Mouse (Mus musculus): ENCODE measurements around the gene Noc3l. TPM values are rescaled to one million over a fixed set of nuclear protein-coding genes. Genes with fewer than 3 reads are reported as not detected.
A peak's percentile ranks its signal among the peaks of the same experiment; 100 is the strongest.

The Noc3l gene
- polyA plus RNA-seq, 1 experiment from 2014 or later = 10.0 TPM

DNA sequence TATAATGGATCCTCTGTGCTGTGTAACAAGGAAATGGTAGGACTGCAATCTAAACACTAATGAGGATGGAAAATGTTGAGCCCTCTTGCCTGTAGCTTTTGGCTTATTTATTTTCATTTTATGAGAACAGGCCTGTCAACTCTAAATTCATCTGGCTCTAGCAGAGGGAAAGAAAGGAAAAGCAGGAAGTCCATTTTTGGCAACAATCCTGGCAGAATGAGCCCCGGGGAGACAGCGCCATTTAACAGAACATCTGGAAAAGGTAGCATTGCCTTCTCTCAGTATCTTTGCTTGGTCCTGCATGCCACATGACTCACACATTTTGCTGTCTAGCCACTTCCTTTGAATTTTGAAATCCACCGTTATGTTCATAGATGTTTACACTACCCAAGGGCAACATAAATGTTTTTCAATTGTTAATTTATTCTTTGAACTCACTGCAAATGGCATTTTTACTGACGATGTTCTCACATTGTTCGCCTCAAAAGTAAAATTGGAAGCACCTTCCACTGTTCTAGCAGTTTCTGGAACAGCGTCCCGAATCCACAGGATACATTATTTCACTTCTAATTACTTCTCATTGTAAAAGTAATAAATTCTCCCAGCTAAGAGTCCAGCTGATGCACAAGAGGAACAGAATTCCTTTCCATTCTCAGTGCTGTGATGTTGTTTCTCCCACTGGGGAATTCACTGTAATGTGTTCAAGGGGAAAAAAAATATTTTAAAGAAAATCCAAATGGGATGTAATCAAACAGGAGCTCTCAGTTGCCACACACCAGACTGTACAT, 60.2 kb downstream of the Noc3l start:
- no peak overlapping the region for H3K4me2 ChIP-seq
- no peak for TF ChIP-seq CTCF (IDR thresholded peaks at IDR 0.05; ENCODE audit: low read depth)
- no peaks in the 10 kb centered on the region for H3K36me3 ChIP-seq (ENCODE audit: insufficient read depth)
- 58% methylated on average over 7 of the region's 7 CpGs for WGBS
- H3K9ac ChIP-seq = no peak overlapping the region
- no peak overlapping the region for H3K4me3 ChIP-seq (ENCODE audit: low read depth, low read length)
- H3K4me1 ChIP-seq (ENCODE audit: insufficient read depth) = peaks cover 4% of the 10 kb centered on the region; the same call in 1 of the 2 replicates
- peak; percentile 52 for DNase-seq
- ATAC-seq (ENCODE audit: insufficient read depth) = no peak
- 0 out of 2 replicates have a peak overlapping the region, but pooled peaks have one; percentile 30 for H3K27ac ChIP-seq (ENCODE audit: low read depth)
- H3K9me3 ChIP-seq (ENCODE audit: low read depth, low read length) = no peaks in the 10 kb centered on the region
- no peaks in the 10 kb centered on the region for H3K27me3 ChIP-seq (ENCODE audit: insufficient read depth, low read length)

DNA sequence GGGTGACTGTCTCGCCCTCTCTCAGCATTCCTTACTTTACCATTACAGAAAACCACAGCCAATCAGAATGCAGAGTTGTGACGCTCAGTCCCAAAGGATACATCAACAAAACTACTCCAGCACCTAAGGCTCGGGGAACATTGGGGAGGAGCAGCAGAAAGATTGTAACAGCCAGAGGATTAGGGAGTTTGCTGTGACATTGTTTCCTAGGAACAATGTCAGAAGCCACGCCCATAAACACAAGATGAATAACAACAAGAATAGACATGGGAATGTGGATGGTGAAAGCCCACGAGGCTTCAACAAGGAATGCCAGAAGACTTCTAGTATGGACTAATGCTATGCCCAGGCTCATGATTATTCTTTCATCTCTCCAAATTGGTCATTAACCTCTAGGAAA, 61.0 kb downstream of the Noc3l start:
- TF ChIP-seq CTCF (IDR thresholded peaks at IDR 0.05; ENCODE audit: low read depth) = no peak
- H3K27ac ChIP-seq (ENCODE audit: low read depth) = no peak overlapping the region
- ATAC-seq (ENCODE audit: insufficient read depth) (no peak), DNase-seq (no peak)
- peaks cover 4% of the 10 kb centered on the region; the same call in 1 of the 2 replicates for H3K4me1 ChIP-seq (ENCODE audit: insufficient read depth)
- H3K9ac ChIP-seq = no peak overlapping the region
- WGBS = 57% methylated on average over 5 of the region's 5 CpGs
- H3K4me3 ChIP-seq (ENCODE audit: low read depth, low read length) = no peak overlapping the region
- no peak overlapping the region for H3K4me2 ChIP-seq
- H3K27me3 ChIP-seq (ENCODE audit: insufficient read depth, low read length) = no peaks in the 10 kb centered on the region
- H3K36me3 ChIP-seq (ENCODE audit: insufficient read depth) = no peaks in the 10 kb centered on the region
- H3K9me3 ChIP-seq (ENCODE audit: low read depth, low read length) = no peaks in the 10 kb centered on the region

DNA sequence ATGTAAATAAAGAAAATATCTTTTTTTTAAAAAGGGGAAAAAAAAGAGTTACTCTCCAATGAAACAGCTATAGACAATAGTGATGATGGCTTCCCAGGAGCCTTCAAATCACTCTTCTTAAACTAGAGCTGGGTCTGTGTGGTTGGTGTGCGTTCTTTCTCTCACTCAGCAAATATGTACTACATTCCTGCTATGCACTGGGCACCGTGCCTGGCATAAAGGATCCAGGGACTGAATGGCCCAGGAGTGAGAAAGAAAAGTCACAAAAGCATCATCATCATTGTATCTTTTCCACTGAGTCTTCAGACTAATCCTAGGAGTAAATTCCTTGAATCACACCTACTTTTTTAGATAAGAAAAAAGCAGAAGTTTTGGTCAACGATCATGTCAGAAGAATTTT, 61.9 kb downstream of the Noc3l start:
- Histone ChIP-seq H3K9me3 (ENCODE audit: low read depth, low read length) (no peaks in the 10 kb centered on the region), H3K27me3 (ENCODE audit: insufficient read depth, low read length) (no peaks in the 10 kb centered on the region), H3K4me1 (ENCODE audit: insufficient read depth) (peaks cover 4% of the 10 kb centered on the region; the same call in 1 of the 2 replicates), H3K4me3 (ENCODE audit: low read depth, low read length) (no peak overlapping the region), H3K4me2 (no peak overlapping the region), H3K27ac (ENCODE audit: low read depth) (no peak overlapping the region), H3K9ac (no peak overlapping the region), H3K36me3 (ENCODE audit: insufficient read depth) (no peaks in the 10 kb centered on the region)
- TF ChIP-seq CTCF (IDR thresholded peaks at IDR 0.05; ENCODE audit: low read depth) = no peak
- DNase-seq (no peak), ATAC-seq (ENCODE audit: insufficient read depth) (no peak)
- 70% methylated on average over 3 of the region's 3 CpGs for WGBS

- Histone ChIP-seq H3K4me3 (ENCODE audit: low read depth, low read length) (no peak overlapping the region), H3K9ac (no peak overlapping the region), H3K36me3 (ENCODE audit: insufficient read depth) (no peaks in the 10 kb centered on the region), H3K9me3 (ENCODE audit: low read depth, low read length) (no peaks in the 10 kb centered on the region), H3K27me3 (ENCODE audit: insufficient read depth, low read length) (no peaks in the 10 kb centered on the region), H3K4me2 (no peak overlapping the region), H3K4me1 (ENCODE audit: insufficient read depth) (no peaks in the 10 kb centered on the region), H3K27ac (ENCODE audit: low read depth) (no peak overlapping the region)
- TF ChIP-seq CTCF (IDR thresholded peaks at IDR 0.05; ENCODE audit: low read depth) = peak; percentile 26
- WGBS = 55% methylated on average over 4 of the region's 4 CpGs
- DNase-seq (peak; percentile 8), ATAC-seq (ENCODE audit: insufficient read depth) (no peak)
Measured at GRCm38 (mm10) chr19:38750192-38750591, 68.8 kb downstream of the Noc3l start.

GRCm38 (mm10) chr19:38746492-38747014, 72.5 kb downstream of the Noc3l start:
- no peaks in the 10 kb centered on the region for H3K4me1 ChIP-seq (ENCODE audit: insufficient read depth)
- TF ChIP-seq CTCF (IDR thresholded peaks at IDR 0.05; ENCODE audit: low read depth) = no peak
- peak; percentile 8 for DNase-seq
- H3K4me3 ChIP-seq (ENCODE audit: low read depth, low read length) = no peak overlapping the region
- no peak overlapping the region for H3K9ac ChIP-seq
- H3K9me3 ChIP-seq (ENCODE audit: low read depth, low read length) = no peaks in the 10 kb centered on the region
- H3K4me2 ChIP-seq = no peak overlapping the region
- H3K36me3 ChIP-seq (ENCODE audit: insufficient read depth) = no peaks in the 10 kb centered on the region
- 72% methylated on average over 6 of the region's 6 CpGs for WGBS
- no peaks in the 10 kb centered on the region for H3K27me3 ChIP-seq (ENCODE audit: insufficient read depth, low read length)
- no peak for ATAC-seq (ENCODE audit: insufficient read depth)
- H3K27ac ChIP-seq (ENCODE audit: low read depth) = no peak overlapping the region

GRCm38 (mm10) chr19:38745810-38746491, 73.1 kb downstream of the Noc3l start:
- H3K4me2 ChIP-seq = no peak overlapping the region
- H3K9me3 ChIP-seq (ENCODE audit: low read depth, low read length) = no peaks in the 10 kb centered on the region
- ATAC-seq (ENCODE audit: insufficient read depth) (no peak), DNase-seq (no peak)
- no peak for TF ChIP-seq CTCF (IDR thresholded peaks at IDR 0.05; ENCODE audit: low read depth)
- no peak overlapping the region for H3K9ac ChIP-seq
- H3K36me3 ChIP-seq (ENCODE audit: insufficient read depth) = no peaks in the 10 kb centered on the region
- no peaks in the 10 kb centered on the region for H3K27me3 ChIP-seq (ENCODE audit: insufficient read depth, low read length)
- WGBS = 55% methylated on average over 10 of the region's 10 CpGs
- no peak overlapping the region for H3K27ac ChIP-seq (ENCODE audit: low read depth)
- H3K4me3 ChIP-seq (ENCODE audit: low read depth, low read length) = no peak overlapping the region
- H3K4me1 ChIP-seq (ENCODE audit: insufficient read depth) = no peaks in the 10 kb centered on the region

GRCm38 (mm10) chr19:38744546-38744945, 74.5 kb downstream of the Noc3l start:
- ATAC-seq (ENCODE audit: insufficient read depth) = no peak
- Histone ChIP-seq H3K27me3 (ENCODE audit: insufficient read depth, low read length) (no peaks in the 10 kb centered on the region), H3K4me2 (no peak overlapping the region), H3K4me1 (ENCODE audit: insufficient read depth) (no peaks in the 10 kb centered on the region), H3K9ac (no peak overlapping the region), H3K9me3 (ENCODE audit: low read depth, low read length) (no peaks in the 10 kb centered on the region), H3K36me3 (ENCODE audit: insufficient read depth) (no peaks in the 10 kb centered on the region), H3K4me3 (ENCODE audit: low read depth, low read length) (no peak overlapping the region), H3K27ac (ENCODE audit: low read depth) (no peak overlapping the region)
- WGBS = 80% methylated on average over 8 of the region's 8 CpGs
- no peak for TF ChIP-seq CTCF (IDR thresholded peaks at IDR 0.05; ENCODE audit: low read depth)
- DNase-seq = no peak

Other genes with a start within 250 kb of the Noc3l start
- gene Tbc1d12, start 17.3 kb upstream of the Noc3l start, polyA plus RNA-seq (2014; fragmentation: Nextera tagmentation; extraction: Ambion mirVana) = 3.8 and 4.4 TPM in 2 replicates
- gene Hells, start 111.7 kb upstream of the Noc3l start, polyA plus RNA-seq (2014; fragmentation: Nextera tagmentation; extraction: Ambion mirVana) = 62.1 and 64.5 TPM in 2 replicates
- not detected in 2 replicates for gene Cyp2c55, start 187.8 kb upstream of the Noc3l start, polyA plus RNA-seq (2014; fragmentation: Nextera tagmentation; extraction: Ambion mirVana)
- not detected in 2 replicates for gene Cyp2c65, start 241.8 kb upstream of the Noc3l start, polyA plus RNA-seq (2014; fragmentation: Nextera tagmentation; extraction: Ambion mirVana)

Data from lung, embryonic 14.5 days (tissue).